Mouse (Mus musculus): ENCODE data around the gene Plxna1. TPM values are rescaled to one million over a fixed set of nuclear protein-coding genes. Genes with fewer than 3 reads are reported as not detected.

Plxna1 gene
- polyA plus RNA-seq, 1 experiment from 2014 or later, result 26.6 TPM

DNA sequence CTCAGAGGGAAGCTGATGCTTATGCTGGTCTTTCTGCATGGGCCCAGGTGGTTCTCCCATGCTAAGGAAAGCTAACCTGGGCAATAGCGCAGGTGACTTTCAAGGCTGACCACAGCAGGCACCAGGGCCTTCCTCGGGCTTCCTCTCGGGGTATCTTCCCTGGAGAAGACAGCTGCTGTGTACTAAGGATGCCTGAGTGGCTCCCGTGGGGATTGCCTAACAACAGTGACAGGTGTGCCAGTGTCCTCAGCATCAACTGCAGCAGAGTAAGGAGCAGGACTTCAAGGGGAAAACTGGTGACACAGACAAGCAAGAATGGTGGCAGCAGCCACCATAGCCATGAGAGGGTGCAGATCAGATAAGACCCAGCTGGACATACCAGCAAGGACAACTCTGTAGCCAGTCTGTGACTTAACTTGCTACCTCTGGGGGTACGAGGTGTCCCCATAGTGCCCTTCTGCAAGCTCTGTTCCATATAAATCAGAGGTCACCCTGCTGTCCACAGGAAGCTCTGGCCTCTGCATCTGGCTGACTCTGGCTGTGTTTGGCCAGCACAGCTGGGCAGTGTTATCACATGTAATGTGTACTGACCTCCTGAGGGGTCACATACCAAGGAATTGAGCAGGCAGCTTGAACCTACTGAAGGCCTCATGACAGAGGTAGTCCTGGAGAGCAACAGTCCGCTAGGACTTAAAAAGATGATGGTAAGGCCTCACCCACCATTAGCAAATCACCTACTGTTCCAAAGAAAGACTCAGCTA lies 54.0 kb downstream of the Plxna1 start:
- WGBS, result 84% methylated on average over 6 of the region's 6 CpGs
- no peak overlapping the region for H3K27ac ChIP-seq
- H3K9me3 ChIP-seq, result peaks cover 12% of the 10 kb centered on the region
- H3K4me3 ChIP-seq, result no peak overlapping the region
- peaks cover 31% of the 10 kb centered on the region for H3K4me1 ChIP-seq
- H3K36me3 ChIP-seq (replicated peaks), result no peaks in the 10 kb centered on the region
- no peaks in the 10 kb centered on the region for H3K27me3 ChIP-seq (ENCODE audit: poor library complexity, severe bottlenecking)
- no peak for DNase-seq (ENCODE audit: extremely low spot score, low spot score)

DNA sequence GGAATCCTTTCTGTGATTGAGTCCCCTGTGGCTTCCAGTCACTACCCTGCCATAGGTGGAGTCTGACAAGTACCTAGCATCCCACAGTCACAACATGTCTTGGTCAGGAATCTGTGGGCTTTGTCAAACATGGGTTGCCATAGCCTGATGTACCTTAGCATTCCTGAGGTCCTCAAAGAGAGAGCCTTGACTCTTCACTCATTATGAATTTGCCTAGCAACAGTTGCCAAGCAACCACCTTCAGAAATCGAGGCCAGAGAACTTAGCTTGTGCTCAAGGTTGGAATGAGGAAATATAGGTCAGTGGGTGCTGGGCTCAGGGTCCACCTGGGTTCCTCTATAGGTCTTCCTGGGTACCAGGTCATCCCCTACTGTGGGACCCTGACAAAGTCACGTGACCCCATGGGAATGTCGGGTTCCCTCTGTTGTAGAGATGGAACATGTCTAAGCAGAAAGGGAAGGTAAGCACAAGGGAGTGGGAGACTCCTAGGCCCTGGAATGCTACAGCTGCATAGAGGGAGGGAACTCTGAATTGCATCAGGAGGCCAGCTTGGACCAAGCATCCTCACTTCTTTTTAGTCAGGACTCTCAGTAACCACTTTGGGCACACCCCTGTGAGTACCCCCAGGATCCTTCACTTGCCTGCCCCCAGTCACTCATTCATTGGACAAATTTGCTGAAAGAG lies 57.9 kb downstream of the Plxna1 start:
- WGBS, result 73% methylated on average over 3 of the region's 3 CpGs
- no peak for DNase-seq (ENCODE audit: extremely low spot score, low spot score)
- Histone ChIP-seq H3K36me3 (replicated peaks) (no peaks in the 10 kb centered on the region), H3K4me3 (no peak overlapping the region), H3K27ac (no peak overlapping the region), H3K9me3 (peaks cover 12% of the 10 kb centered on the region), H3K27me3 (ENCODE audit: poor library complexity, severe bottlenecking) (peaks cover 14% of the 10 kb centered on the region), H3K4me1 (peaks cover 16% of the 10 kb centered on the region; the same call in 1 of the 2 replicates)

DNA sequence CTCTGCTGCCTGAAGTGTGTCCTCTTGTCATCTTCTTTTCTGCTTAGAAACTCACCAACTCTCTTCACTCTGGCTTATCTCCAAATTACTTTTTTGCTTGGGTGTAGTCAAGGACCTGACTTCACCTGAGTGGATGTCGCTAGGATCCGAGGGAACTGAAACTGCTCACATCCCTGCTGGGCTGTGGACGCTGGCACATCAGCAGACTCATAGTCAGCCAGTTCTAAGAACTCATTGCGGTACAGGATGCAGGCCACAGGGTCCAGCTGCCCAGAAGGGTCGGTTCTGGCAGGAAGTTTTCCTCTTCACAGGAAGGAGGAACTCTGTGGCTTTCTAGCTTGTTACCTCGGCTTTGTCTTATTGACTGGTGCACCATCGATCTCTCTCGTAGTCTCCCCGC lies 62.6 kb downstream of the Plxna1 start:
- WGBS, result 84% methylated on average over 9 of the region's 9 CpGs
- H3K4me3 ChIP-seq, result no peak overlapping the region
- no peak overlapping the region for H3K27ac ChIP-seq
- H3K27me3 ChIP-seq (ENCODE audit: poor library complexity, severe bottlenecking), result peaks cover 50% of the 10 kb centered on the region
- no peak for DNase-seq (ENCODE audit: extremely low spot score, low spot score)
- peaks cover 20% of the 10 kb centered on the region for H3K4me1 ChIP-seq
- no peaks in the 10 kb centered on the region for H3K9me3 ChIP-seq
- no peaks in the 10 kb centered on the region for H3K36me3 ChIP-seq (replicated peaks)

DNA sequence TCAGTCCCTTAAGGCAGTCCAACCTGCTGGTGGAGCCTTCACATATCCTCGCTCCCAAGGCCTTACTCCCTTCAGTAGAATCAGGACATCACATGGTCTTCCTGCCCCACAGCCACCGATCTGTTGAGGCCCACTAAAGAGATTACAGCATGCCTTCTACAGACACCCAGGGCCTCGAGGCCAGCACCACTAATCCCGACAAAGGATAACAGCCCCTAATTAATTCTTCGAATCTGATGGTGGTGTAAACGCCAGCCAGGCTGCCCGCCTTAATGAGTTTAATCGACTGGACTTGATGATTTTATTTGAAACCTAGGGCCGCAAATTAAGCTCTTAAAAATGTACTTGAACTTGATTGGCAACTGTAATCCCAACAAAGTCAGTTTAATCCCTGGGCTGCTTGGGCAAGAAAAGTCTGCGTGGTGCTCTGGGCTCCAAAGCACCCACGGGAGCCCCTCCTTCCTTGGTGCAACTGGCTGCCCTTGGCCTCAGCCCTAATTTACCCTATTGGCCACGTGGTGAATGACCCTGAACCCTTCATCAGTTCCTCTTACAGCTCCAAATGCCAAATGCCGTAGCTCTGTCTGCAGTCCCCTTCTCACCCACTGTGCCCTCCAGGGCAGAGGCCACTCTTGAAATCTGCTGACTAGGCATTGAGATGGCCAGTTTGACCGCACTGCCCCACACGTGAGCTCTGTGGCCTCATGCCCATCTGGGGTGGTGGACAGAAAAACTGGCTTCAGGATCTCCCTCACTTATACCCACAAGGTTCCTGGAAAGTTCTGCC lies 65.3 kb downstream of the Plxna1 start:
- Histone ChIP-seq H3K27ac (no peak overlapping the region; the same call in 1 of the 2 replicates), H3K27me3 (ENCODE audit: poor library complexity, severe bottlenecking) (peaks cover 77% of the 10 kb centered on the region), H3K4me1 (peaks cover 15% of the 10 kb centered on the region), H3K4me3 (no peak overlapping the region), H3K9me3 (no peaks in the 10 kb centered on the region), H3K36me3 (replicated peaks) (no peaks in the 10 kb centered on the region)
- 46% methylated on average over 15 of the region's 15 CpGs for WGBS
- DNase-seq (ENCODE audit: extremely low spot score, low spot score), result no peak

DNA sequence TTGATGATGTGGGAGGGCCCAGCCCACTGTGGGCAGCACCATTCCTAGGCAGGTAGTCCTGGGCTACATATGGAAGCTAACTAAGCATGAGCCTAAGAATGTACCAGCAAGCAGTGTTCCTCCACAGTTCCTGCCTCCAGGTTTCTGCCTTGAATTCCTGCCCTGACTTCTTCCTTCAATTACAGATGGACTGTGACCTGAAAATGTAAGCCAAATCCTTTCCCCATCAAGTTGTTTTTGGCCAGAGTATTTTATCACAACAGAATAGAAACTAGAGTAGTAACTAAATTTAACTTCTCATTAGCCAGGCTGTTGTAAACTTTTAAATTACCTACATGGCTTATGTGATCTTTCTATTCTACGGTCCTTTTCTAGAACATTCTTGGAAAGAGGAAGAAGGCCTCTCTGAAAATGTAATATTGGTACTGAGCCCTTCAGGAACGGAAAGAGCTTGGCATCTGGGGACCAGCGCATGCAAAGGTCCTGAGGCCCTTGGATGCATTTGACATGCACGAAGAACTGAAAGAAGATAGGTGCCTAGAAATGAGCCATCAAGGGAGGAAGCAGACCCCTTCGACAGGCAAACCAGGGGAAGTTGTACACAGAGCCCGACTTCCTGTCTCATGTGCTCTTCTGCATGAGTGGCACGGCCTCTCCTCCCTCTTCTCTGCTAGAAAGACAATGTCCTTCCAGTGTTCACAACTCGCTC lies 66.3 kb downstream of the Plxna1 start:
- H3K4me3 ChIP-seq, result no peak overlapping the region
- no peaks in the 10 kb centered on the region for H3K36me3 ChIP-seq (replicated peaks)
- no peaks in the 10 kb centered on the region for H3K9me3 ChIP-seq
- H3K4me1 ChIP-seq, result peaks cover 24% of the 10 kb centered on the region
- H3K27me3 ChIP-seq (ENCODE audit: poor library complexity, severe bottlenecking), result peaks cover 85% of the 10 kb centered on the region
- H3K27ac ChIP-seq, result no peak overlapping the region
- WGBS, result 87% methylated on average over 8 of the region's 8 CpGs
- no peak for DNase-seq (ENCODE audit: extremely low spot score, low spot score)

DNA sequence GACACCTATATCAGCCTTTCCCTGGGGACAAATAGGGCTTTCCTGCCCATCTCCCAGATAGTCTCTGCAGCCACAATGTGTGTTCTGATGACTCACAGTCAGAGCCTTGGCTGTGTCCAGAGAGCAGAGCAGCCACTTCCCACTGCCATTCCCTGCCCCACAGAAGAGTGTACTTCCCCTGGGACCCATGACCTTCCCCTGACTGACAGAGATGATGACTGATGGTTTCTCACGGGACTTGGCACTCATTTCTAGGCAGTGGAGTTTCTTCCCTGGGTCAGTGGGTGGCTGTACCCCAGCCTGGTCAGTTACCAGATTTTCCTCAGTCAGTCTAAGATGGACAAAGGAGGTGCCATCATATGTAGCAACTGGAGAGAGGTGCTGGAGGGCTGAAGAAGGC lies 67.8 kb downstream of the Plxna1 start:
- Histone ChIP-seq H3K36me3 (replicated peaks) (no peaks in the 10 kb centered on the region), H3K4me1 (peaks cover 30% of the 10 kb centered on the region), H3K27ac (no peak overlapping the region), H3K9me3 (no peaks in the 10 kb centered on the region), H3K4me3 (no peak overlapping the region), H3K27me3 (ENCODE audit: poor library complexity, severe bottlenecking) (peaks cover 79% of the 10 kb centered on the region)
- no peak for DNase-seq (ENCODE audit: extremely low spot score, low spot score)
- 78% methylated on average over 1 of the region's 1 CpGs for WGBS

- no peaks in the 10 kb centered on the region for H3K9me3 ChIP-seq
- H3K36me3 ChIP-seq (replicated peaks), result no peaks in the 10 kb centered on the region
- H3K27me3 ChIP-seq (ENCODE audit: poor library complexity, severe bottlenecking), result peaks cover 51% of the 10 kb centered on the region
- peaks cover 27% of the 10 kb centered on the region for H3K4me1 ChIP-seq
- no peak for DNase-seq (ENCODE audit: extremely low spot score, low spot score)
- H3K27ac ChIP-seq, result peak overlapping the region; percentile 36
- H3K4me3 ChIP-seq, result no peak overlapping the region
- WGBS, result 15% methylated on average over 7 of the region's 7 CpGs
These were observed 70.9 kb downstream of the Plxna1 start for GRCm38 (mm10) chr6:89291494-89291893.

DNA sequence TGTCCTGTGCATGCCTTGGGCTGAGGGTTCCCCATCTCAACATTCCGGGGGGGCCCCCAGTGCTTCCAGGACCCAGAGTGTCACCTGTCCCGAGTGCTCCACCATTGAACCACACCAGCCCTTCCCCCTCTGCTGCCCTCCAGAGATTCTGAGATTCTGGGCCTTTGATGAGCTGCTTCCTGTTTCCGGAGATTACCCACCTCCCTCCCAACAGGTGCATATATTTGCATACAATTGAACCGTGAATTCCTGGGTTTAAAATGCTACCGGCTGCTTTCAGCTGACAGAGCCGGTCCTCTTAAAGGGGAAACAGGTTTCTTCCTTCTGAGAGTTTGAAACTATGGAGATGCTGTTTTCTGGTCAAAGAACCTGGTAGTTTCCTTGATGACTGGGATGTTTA lies 74.3 kb downstream of the Plxna1 start:
- Histone ChIP-seq H3K4me1 (peaks cover 34% of the 10 kb centered on the region), H3K9me3 (peaks cover 5% of the 10 kb centered on the region), H3K36me3 (replicated peaks) (no peaks in the 10 kb centered on the region), H3K27me3 (ENCODE audit: poor library complexity, severe bottlenecking) (peaks cover 25% of the 10 kb centered on the region), H3K4me3 (no peak overlapping the region), H3K27ac (0 out of 2 replicates have a peak overlapping the region, but pooled peaks have one; percentile 5)
- 26% methylated on average over 6 of the region's 6 CpGs for WGBS
- no peak for DNase-seq (ENCODE audit: extremely low spot score, low spot score)

DNA sequence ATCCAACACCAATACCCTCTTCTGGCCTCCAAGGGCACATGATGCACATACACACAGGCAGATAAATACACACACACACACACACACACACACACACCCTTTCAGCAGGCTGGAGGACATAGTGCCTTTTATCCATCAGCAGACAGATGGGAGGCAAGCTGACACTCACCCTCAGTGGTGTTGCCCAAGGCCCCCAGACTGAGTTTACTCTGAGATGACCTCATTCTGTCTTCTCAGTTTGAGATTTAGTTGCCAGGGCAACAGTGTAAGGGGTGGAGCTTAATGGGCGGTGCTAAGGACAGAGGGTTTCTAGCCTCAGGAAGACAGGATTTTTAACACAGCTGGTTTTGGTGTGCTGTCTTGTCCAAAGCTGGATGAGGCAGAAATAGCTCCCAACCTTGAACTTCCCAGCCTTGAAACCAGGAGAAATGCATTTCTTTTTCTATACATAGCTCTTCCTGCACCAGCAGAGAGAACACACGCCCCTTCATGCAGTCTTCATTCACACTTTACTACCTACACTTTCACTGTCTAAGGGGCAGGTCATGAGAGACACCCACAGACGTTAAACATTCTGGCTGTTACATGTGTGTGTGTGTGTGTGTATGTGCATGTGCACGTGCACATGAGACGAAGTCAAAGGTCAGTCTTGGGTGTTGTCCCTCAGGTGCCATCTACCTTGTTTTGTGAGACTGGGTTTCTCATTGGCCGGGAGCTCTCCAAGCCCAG lies 75.6 kb downstream of the Plxna1 start:
- peak overlapping the region; percentile 73 for H3K27ac ChIP-seq

DNA sequence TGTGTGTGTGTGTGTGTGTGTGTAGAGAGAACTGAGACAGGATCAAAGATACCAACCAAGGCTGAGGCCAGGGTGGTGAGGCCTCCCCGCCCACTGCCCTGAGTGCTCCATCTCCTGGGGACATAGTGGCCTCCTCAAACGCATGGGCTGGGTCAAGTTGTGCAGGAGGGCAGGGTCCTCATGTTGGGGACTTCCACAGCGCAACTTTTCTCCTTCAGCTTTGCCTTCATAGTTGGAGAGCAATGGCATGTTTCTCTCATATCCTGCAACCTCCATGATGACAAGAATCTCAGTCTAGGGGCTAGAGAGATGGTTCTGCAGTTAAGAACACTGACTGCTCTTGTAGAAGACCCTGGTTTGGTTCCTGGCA lies 76.1 kb downstream of the Plxna1 start:
- peaks cover 32% of the 10 kb centered on the region for H3K4me1 ChIP-seq
- DNase-seq (ENCODE audit: extremely low spot score, low spot score), result no peak
- H3K27me3 ChIP-seq (ENCODE audit: poor library complexity, severe bottlenecking), result peaks cover 20% of the 10 kb centered on the region
- 63% methylated on average over 3 of the region's 3 CpGs for WGBS
- H3K36me3 ChIP-seq (replicated peaks), result no peaks in the 10 kb centered on the region
- no peak overlapping the region for H3K4me3 ChIP-seq
- peaks cover 6% of the 10 kb centered on the region for H3K9me3 ChIP-seq
- H3K27ac ChIP-seq, result peak overlapping the region; percentile 73

More for the DNA sequence above, 75.6 kb downstream of the Plxna1 start:
- Histone ChIP-seq H3K9me3 (peaks cover 6% of the 10 kb centered on the region), H3K27me3 (ENCODE audit: poor library complexity, severe bottlenecking) (peaks cover 18% of the 10 kb centered on the region), H3K4me3 (no peak overlapping the region), H3K36me3 (replicated peaks) (no peaks in the 10 kb centered on the region), H3K4me1 (peaks cover 32% of the 10 kb centered on the region)
- peak; percentile 37 for DNase-seq (ENCODE audit: extremely low spot score, low spot score)
- 60% methylated on average over 6 of the region's 6 CpGs for WGBS

GRCm38 (mm10) chr6:89285561-89286285 lies 76.7 kb downstream of the Plxna1 start:
- 47% methylated on average over 9 of the region's 9 CpGs for WGBS
- peaks cover 30% of the 10 kb centered on the region for H3K4me1 ChIP-seq
- peaks cover 6% of the 10 kb centered on the region for H3K9me3 ChIP-seq
- no peak for DNase-seq (ENCODE audit: extremely low spot score, low spot score)
- H3K36me3 ChIP-seq (replicated peaks), result no peaks in the 10 kb centered on the region
- H3K27ac ChIP-seq, result peak overlapping the region; percentile 73
- H3K4me3 ChIP-seq, result no peak overlapping the region
- peaks cover 20% of the 10 kb centered on the region for H3K27me3 ChIP-seq (ENCODE audit: poor library complexity, severe bottlenecking)
